Mouse (Mus musculus): ENCODE data around the gene Dag1.

- no peak for TF ChIP-seq CTCF (IDR thresholded peaks at IDR 0.05; ENCODE audit: borderline replicate concordance, insufficient read depth, low read length)
- no peak for TF ChIP-seq POLR2A (IDR thresholded peaks at IDR 0.05; ENCODE audit: low read depth, low read length)
Observed at GRCm38 (mm10) chr9:108204884-108205570, 58.7 kb downstream of the Dag1 start.
